Mouse (Mus musculus): Measurements from ENCODE around the gene Slc31a2. TPM values are rescaled to one million over a fixed set of nuclear protein-coding genes. Genes with fewer than 3 reads are reported as not detected.

Gene Slc31a2
- total RNA-seq, 2 experiments from 2014 or later = 20.7 to 24.1 TPM

- no peak for DNase-seq
Measured at GRCm38 (mm10) chr4:62281319-62281718, 19.0 kb downstream of the Slc31a2 start.

DNA sequence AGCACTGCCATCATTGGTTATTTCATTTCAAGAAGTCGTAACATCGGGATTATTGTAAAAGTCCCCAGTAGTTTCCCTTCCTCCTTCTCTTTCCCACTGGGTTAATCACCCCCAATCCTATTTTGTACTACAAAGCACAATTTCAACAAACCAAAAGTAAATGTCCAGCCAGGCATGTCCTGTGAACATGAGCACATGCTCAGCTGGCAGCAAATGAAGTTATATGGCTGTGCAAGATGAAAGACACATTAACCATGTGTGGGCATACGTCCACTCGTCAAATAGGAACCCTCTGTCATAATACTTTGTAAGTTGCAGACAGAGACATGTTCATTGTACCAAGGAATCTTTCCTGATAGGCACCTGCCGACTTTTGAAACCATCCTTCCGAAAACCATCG lies 20.6 kb downstream of the Slc31a2 start:
- no peak for DNase-seq

DNA sequence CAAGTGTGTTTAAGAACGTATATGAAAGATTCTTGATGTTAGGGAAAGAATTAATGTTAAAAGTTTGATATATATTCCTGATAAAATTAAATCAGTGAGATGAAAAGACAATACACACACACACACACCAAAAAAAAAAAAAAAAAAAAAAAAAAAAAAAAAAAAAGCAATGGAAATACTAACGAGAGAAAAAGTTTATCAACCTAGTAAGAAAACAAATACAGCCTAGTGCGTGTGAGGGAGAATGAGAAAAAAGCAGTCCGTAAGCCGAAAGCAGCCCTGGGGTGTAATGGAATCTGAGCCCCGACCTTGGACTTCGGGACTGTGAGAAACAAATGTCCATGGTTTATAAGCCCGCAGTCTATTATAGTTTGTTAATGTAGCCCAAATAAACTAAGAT lies 23.2 kb downstream of the Slc31a2 start:
- peak in 1 of 2 experiments; percentile 6 for DNase-seq

DNA sequence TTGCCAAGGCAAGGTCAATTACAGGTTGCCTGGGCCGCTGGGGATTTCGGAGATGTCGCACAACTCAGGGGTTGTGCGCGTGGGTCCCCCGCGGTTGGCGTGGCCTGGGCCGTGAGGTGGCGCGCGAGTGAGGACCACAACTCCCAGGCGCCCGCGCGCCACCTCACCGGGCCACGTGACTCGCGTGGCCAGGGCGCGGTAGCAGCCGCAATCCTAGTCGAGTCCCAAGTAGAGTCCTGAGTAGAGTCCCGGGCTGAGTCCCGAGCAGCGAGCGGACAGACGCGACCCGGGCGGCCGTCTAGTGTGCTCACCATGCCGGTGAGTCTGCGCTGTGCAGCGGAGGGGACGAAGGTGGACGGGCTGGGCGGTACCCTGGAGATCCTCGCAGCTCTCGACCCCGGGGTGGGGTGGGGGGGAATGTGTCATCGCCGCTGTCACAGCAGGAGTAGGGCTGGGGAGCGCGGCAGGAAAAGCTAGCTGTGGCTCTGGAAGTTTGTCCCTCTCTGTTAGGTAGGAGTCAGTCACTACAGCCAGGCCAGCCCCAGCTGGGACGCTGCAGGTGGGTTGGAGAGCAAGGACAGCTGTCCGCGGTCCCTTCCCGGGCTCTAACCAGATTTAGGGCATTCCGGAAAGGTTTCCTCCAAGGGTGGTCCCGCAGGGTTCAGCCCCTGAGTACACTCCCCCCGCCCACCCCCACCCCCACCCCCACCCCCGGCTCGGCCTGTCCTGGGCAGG lies 24.1 kb downstream of the Slc31a2 start:
- DNase-seq = peak; percentile 87 to 88

- peak; percentile 37 to 59 for DNase-seq
Measured at GRCm38 (mm10) chr4:62286992-62287900, 24.9 kb downstream of the Slc31a2 start.

DNA sequence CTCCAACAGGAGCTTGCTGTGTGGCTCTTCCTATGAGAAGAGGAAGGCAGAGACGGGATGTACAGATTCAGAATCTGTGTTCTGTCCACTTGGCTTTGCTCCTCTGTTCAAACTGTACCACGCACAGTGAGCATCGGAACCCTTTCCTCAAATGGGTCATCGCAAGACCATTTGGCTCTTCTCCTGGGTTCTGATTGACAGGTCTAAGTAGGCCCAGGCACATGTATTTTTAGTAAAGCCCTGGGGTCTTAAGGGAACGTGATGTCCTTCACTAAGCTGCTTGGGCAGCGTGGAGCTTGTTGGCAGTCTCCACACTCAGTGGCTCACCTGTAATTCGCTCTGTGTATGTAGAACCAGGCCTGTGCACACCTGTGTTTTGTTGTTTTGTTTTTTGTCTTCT lies 26.9 kb downstream of the Slc31a2 start:
- peak; percentile 57 to 76 for DNase-seq

GRCm38 (mm10) chr4:62290816-62291505 lies 28.6 kb downstream of the Slc31a2 start:
- no peak for DNase-seq

- no peak for DNase-seq
Measured at GRCm38 (mm10) chr4:62292461-62293180, 30.3 kb downstream of the Slc31a2 start.

- no peak for DNase-seq
Measured at GRCm38 (mm10) chr4:62293219-62293861, 31.0 kb downstream of the Slc31a2 start.

- no peak for DNase-seq
Measured at GRCm38 (mm10) chr4:62294741-62295140, 32.4 kb downstream of the Slc31a2 start.

DNA sequence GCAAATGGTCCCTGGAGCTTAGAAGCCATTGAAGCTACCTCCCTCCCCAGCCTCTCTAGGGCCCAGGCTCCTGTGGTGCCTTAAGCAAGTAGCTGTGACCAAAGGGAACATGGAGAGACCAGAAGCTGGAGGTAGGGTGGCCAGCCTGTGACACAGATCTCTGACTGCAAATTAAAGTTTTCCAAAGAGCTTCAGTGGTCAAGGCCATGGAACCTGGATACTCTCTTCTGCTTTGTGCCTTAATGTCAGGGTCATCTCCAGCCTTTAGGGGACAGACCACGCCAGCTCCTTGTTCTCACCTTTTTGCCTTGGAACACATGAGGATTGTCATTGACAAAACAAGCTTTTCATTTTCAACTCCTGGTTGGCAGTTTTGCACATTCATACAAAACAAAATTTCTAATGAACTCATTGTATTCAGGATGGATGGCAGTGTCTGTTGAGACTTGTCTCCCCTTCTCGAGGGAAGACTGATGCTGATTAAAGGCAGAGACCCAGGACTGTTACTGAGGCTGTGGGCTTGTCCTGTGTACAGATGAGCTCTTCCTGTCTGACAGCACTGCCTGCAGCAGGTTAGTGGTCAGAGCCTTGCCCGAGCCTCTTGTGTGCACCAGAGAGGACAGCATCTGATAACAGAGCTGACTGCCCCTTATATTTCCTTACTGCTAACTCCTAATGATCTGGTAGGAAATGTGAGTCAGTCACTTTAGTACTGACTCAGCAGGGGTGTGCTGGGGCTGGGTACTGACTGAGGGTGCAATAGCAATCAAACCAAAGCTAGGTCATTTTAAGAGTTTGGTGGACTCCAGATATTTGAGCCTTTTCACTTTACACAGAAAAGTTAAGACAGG lies 35.1 kb downstream of the Slc31a2 start:
- DNase-seq = no peak

DNA sequence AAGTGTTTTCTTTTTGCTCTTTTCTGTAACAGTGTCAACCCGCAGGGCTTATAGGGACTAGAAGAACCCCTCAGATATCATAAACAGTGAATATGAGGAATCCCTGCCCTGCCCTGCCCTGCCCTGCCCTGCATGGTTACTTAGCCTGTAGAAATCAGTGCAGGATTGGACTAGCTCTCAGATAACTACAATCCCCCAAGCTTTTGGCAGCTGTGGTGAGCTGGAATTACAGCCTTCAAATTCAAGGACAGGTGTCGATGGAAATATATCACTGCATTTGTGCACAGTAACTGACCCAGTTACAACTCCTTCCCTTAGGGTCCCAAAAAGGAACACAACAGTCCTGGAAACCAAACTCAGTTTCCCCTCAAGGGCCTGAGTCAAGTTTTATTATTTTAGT lies 37.6 kb downstream of the Slc31a2 start:
- no peak for DNase-seq

DNA sequence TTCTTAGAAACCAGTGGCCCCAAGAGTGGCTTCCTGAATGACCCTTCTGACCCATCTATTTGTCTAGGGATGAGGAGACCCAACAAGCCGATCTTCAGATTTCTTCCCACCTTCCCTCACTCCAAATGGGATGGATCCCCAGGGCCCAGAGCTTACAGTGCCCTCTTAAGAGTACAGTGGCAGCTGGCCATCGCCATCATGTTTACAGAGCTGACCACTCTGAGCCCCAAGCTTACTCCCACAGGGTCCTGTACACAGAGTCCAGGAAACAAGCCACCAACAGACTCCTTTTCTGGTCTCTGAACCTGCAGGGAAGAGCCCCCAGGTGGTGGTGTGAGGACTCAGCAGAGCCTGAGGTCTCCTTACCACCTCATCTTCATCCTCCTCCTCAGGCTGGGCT lies 40.4 kb downstream of the Slc31a2 start:
- no peak for DNase-seq

DNA sequence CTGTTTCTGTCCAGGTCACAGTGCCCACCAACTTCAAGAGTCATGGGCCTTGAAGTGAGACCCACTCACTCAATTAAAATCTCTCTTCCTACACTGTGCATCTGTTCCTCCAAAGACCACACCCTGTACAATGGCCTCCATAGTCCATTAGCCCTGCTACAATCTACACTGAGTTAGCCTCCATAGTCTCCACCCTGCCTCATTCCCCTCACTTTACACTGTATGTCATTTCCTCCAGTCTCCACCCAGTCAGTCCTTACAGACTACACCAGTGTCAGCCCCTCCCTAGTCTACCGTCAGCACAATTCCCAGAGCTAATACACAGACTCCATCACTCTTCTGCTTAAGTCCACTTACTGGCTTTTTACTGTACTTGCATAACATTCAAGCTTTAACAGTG lies 40.9 kb downstream of the Slc31a2 start:
- no peak for DNase-seq

DNA sequence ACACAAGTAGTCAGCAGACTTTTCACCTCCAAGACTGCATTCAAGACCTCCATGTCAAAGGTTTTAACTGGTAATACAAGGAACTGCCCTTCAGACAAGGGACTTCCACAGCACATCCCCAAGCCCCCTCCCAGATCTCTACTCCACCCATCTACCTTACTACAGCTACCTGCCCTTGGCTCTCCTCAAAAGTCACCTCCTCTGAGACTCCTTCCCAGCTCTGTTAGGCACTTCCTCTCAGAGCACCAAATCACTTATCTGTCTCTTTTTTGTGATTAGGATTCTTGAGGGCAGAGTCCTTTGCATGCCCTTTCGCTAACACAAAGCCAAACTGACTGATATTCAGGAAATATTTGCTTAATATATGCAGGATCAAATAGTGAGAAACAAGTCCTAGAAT lies 43.9 kb downstream of the Slc31a2 start:
- DNase-seq = no peak

DNA sequence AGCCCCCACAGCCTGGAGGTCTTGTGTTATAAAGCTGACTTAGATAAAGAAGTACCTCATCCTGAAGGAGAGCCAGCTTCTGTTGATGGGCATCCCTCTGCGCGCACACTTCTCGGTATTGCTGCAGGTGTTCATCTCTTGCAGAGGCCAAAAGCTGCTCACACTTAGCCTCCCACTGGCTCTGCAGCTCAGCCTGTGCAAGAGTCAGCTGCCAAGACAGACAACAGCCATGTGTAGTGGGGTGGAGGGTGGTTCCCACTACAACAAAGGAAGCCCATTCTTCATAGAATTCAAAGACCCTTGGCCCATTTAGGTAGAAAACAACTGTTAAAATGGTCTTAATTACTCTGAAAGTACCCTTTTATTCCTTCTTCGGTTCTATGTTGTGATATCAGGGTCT lies 44.5 kb downstream of the Slc31a2 start:
- DNase-seq = no peak

DNA sequence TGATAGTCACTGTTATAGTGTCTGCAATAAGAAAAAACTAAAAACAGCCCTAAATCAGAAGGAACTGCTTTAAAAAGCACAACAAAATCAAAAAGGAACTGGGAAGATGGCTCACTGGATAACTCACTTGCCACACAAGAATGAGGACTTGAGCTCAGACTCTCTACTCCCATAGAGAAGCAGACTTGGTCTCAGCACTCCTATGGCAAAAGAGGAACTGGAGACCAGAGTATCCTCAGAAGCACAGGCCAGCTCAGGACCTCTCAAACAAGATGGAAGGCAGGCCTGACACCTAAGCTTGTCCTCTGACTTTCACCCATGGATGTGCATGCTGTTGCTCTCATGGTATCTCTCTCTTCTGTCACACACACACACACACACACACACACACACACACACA lies 46.0 kb downstream of the Slc31a2 start:
- no peak for DNase-seq

GRCm38 (mm10) chr4:62312821-62313220 lies 50.5 kb downstream of the Slc31a2 start:
- no peak for DNase-seq

- DNase-seq = no peak
Measured at GRCm38 (mm10) chr4:62313641-62314211, 51.4 kb downstream of the Slc31a2 start.

GRCm38 (mm10) chr4:62314516-62314915 lies 52.2 kb downstream of the Slc31a2 start:
- no peak for DNase-seq

All from heart, adult 18-20 months (tissue).